Mouse (Mus musculus) mouse trophoblast stem cell (cell line): ENCODE measurements around the gene Abcd2.

Source experiments
- in situ Hi-C, 2 experiments: fragments of 300-500 bp; cut with MseI, MboI; formaldehyde crosslinking; loops; 2 replicates in 1 of 2; 3 replicates in 1 of 2; pipeline ENCODE4 v1.15.1; 2025

Gene Abcd2

GRCm38 (mm10) chr15:91163454-91163853, 28.1 kb downstream of the Abcd2 start:
- in situ Hi-C loops: loop anchor here in 1 of 2 experiments (10.0 kb wide), 1 partner anchor 141 kb away; no protein-coding TSS in a partner anchor

- in situ Hi-C loops: loop anchor here in 1 of 2 experiments (10.0 kb wide), 1 partner anchor 144 kb away; no protein-coding TSS in a partner anchor
Observed at GRCm38 (mm10) chr15:91161153-91161552, 30.4 kb downstream of the Abcd2 start.

DNA sequence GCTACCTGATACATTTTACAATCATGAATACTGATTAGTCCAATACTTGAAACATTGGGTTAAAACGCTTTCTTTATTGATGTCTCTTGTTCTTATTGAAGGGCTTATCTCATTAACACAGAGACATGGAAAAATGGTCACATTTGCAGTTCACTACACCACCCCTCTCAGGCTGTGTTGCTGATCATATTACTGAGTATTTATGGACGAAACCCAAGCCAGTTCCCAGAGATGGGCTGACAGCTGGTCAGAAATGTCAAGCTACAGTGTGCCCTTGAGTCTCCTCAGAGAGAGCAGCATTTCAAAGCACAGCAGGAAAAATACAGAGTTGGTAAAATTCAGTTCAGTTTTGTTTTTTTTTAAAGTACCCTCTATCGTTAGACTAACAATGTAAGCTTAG, 38.3 kb downstream of the Abcd2 start:
- in situ Hi-C loops: no loop called here

DNA sequence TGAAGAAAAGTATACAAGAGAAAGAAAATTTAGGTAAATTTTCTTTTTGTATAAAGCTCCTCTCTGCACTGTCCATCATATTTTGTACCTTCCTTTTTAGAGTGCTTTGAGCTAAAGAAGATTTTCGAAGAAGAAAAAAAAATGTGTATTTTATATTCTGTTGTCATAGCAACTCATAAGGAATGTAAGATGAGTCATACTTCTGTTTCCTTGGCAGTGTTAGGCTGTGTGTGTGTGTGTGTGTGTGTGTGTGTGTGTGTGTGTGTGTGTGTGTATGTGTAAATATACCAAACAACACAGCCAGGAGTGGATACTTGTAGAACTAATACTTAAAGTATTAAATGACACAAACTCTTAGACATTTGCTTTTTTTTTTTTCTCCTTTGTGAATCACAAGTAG, 39.0 kb downstream of the Abcd2 start:
- in situ Hi-C loops: no loop called here

DNA sequence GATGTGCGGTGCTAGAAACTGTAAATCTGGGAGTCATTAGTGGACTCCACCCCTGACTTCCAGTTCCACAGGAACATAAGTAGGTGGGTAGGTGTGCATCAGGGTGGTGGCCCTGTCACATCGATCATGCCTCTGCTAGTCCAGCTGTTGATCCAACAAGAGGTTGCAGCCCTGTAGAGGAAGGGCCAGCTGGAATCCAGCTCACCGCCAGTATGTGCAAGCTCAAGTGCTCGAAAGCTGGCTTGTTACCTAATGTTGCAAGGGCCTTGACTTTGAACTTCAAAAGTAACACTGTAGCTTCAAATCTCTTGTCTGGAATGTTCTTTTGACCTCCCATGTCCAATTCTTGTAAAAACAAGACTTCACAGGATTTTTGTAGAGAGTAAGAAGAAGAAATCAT, 67.0 kb downstream of the Abcd2 start:
- in situ Hi-C loops: no loop called here

DNA sequence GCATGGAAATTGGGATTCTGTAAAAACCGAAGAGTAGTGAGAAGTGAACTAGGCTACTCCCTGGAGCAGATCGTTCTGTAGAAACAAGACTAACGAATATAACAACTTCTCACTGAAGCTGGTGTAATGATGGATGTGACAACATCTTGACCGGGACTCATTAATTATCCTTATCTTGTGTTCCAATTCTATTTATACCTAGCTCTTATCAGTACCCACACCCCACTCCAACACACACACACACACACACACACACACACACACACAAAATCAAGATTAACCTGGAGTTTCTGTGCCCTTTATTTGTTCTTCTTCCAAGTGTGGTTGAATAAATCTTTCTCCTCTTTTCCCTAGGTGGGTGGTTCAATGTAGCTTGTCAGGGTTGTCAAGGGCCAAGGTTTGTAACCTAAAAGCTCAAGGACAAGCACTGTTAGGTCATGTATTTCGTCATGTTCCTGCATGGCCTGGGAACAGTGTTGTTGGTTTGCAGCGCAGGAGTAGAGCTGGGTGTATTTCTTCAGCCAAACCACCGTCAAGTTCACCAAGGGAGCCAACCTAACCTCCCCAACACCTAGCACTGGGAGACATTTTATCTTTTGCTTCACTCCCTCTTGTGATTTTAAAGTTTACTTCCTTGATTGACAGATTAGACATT, 78.9 kb downstream of the Abcd2 start:
- in situ Hi-C loops: no loop called here

DNA sequence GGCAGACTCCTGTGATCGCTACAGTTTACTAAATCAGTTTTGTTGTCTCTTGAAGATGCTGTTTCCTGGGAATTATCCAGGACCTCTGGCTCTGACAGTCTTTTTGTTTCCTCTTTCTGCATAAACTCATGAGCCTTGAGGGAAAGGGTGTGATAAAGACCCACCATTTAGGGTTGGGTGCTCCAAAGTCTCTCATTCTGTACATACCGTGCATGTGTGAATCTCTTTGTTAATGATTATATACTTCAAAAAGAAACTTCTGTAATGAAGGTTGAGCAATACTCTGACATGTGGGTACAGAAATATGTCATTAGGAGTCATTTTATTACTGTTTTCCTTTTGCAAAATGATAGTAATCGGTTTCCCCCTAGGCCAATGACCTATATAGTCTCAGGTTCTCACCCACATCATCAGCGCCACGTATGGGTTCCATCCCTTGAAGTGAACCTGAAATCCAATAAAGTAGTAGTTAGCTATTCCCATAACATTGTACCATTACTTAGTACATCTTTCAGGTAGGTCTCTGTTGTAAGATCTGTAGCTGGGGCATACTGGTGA, 83.4 kb downstream of the Abcd2 start:
- in situ Hi-C loops: no loop called here

DNA sequence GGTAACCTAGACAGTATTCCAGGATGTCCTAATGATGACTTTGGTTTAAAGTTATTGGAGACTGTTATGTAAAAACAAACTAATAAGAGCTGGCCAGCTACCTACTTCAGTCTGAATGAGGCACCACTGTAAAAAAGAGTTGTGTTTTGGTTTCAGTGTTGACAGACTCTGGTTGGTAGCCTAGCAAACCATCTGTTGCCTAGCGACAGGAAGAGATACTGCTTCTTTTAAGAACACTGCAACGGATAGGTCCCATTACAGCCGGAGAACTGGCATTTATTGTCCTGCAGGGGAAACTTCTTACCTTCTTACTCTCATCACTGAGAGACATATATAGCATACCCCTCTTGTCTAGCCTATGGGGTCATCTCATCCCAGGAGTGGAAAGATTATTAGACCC, 86.7 kb downstream of the Abcd2 start:
- in situ Hi-C loops: no loop called here

DNA sequence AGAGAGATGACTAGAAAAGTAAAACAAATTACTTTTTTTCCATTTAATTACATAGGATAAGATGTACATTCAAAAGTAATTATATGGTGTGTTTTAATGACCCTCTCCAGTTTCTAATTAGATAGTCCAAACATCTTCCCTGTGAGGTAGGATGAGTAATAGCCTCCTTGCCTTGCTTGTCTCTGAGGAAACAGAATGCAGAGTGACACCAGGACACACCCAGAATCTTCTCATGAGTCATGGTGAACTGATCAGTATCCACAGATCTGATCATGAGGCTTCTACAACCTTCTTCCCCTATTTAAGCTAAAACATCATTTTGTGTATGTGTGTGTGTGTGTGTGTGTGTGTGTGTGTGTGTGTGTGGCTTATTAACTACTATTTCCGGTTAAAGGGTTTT, 87.3 kb downstream of the Abcd2 start:
- in situ Hi-C loops: no loop called here

DNA sequence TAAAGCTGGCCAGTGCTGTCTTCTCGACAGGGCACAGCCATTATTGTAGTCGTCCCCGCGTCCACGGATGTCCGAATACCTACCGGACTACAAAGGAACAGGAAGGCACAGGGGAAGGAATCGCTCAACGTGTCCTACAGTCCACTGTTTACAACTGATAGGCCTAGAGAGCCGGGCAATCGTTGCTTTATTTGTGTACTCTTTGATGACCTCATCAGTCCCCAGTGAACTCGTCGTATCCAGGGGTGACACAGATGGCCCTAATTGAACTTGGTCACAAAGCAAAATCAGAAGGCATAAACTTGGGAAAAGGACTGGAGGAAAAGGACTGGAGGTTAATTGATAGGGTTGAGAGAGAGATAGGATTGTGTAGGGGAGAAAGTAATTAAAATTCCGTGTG, 87.8 kb downstream of the Abcd2 start:
- in situ Hi-C loops: no loop called here

DNA sequence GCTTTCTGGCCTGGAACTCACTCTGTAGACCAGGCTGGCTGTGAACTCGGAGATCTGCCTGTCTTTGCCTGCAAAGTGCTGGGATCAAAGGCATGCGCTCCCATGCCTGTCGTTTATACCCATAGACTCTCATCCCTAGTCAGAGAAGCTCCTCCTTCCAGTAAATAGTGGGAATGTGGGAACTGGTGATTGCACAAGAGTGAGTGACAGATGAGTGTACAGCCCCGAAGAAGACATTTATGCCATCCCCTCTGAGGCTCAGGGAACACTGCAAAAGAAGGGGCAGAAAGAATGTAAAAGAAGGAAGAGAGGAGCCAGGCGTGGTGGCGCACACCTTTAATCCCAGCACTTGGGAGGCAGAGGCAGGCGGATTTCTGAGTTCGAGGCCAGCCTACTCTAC, 88.3 kb downstream of the Abcd2 start:
- in situ Hi-C loops: no loop called here

DNA sequence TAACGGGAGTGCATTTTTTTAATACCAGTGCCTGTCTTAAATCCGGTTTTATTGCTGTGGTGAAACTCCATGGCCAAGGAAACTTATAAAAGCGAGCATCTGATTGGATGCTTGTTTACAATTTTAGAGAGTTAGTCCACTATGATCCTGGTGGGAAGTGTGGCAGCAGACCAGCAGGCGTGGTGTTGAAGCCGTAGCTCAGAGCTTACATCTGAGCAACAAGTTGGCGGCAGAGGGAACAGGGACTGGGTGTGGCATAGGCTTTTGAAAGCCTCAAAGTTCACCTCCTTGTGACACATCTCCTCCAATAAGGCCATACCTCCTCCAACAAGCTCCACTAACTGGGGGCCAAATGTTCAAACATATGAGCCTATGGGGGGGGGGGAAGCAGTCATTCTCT, 95.0 kb downstream of the Abcd2 start:
- in situ Hi-C loops: no loop called here
